Mouse (Mus musculus): ENCODE results near the gene Adcy2. TPM values are rescaled to one million over a fixed set of nuclear protein-coding genes. Genes with fewer than 3 reads are reported as not detected.

Adcy2 gene
- total and polyA plus RNA-seq, 2 experiments from 2014 or later: 11.3 to 32.8 TPM

GRCm38 (mm10) chr13:68765896-68766578, 233.3 kb downstream of the Adcy2 start:
- Histone ChIP-seq H3K27me3 (ENCODE audit: insufficient read depth, low read length) (no peaks in the 10 kb centered on the region), H3K27ac (ENCODE audit: low read depth, low read length) (no peak overlapping the region), H3K4me2 (ENCODE audit: low read depth) (no peak overlapping the region), H3K36me3 (ENCODE audit: insufficient read depth) (no peaks in the 10 kb centered on the region), H3K9ac (no peak overlapping the region), H3K9me3 (ENCODE audit: low read length) (no peaks in the 10 kb centered on the region), H3K4me3 (ENCODE audit: low read depth, low read length) (no peak overlapping the region), H3K4me1 (ENCODE audit: insufficient read depth) (no peaks in the 10 kb centered on the region)
- WGBS: 90% methylated on average over 8 of the region's 8 CpGs
- DNase-seq: no peak
- no peak for TF ChIP-seq CTCF (IDR thresholded peaks at IDR 0.05; ENCODE audit: low read depth)
- ATAC-seq: no peak

DNA sequence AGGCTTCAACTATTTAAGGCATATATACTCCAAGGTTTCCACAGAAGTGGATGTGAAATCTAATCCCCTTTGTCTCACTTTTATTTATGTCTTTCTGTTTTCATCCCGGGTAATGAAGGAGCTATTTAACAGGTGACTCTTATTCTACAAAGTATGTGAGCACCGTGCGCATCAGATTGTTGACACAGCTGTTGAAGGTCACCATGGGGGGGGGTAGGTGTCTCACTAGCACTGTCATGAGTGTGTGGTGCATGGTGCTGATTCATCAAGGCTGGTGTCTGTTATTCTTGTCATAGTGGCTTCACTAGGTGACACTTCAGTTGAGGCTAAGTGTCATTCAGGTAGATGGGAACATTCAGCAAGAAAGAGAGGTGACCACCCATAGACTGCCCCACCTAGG, 234.7 kb downstream of the Adcy2 start:
- ATAC-seq (no peak), DNase-seq (no peak)
- no peaks in the 10 kb centered on the region for H3K36me3 ChIP-seq (ENCODE audit: insufficient read depth)
- H3K4me2 ChIP-seq (ENCODE audit: low read depth): no peak overlapping the region
- no peak for TF ChIP-seq CTCF (IDR thresholded peaks at IDR 0.05; ENCODE audit: low read depth)
- H3K27ac ChIP-seq (ENCODE audit: low read depth, low read length): no peak overlapping the region
- no peak overlapping the region for H3K4me3 ChIP-seq (ENCODE audit: low read depth, low read length)
- H3K27me3 ChIP-seq (ENCODE audit: insufficient read depth, low read length): no peaks in the 10 kb centered on the region
- no peaks in the 10 kb centered on the region for H3K4me1 ChIP-seq (ENCODE audit: insufficient read depth)
- WGBS: 91% methylated on average over 3 of the region's 3 CpGs
- H3K9me3 ChIP-seq (ENCODE audit: low read length): no peaks in the 10 kb centered on the region
- H3K9ac ChIP-seq: no peak overlapping the region

DNA sequence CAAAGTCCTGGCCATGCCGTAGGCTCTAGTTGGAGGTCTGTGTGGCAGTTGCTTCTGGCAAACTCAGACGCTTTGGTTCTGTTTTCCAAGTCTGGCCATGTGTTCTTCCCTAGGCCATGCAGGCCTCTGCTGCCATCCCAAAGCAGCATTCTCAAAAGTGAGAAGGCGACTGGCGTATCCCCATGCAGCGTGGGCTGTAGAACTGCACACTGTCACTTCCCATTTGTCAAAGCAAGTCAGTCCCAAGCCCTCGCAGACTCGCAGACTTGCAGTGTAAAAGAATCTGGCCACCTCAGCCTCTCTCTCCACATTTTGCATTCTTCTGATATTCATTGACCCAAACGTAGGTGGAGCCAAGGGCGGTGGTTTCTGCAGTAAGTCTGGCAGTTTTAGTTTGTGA, 249.5 kb downstream of the Adcy2 start:
- H3K4me1 ChIP-seq (ENCODE audit: insufficient read depth): no peaks in the 10 kb centered on the region
- H3K36me3 ChIP-seq (ENCODE audit: insufficient read depth): no peaks in the 10 kb centered on the region
- no peak overlapping the region for H3K9ac ChIP-seq
- H3K4me2 ChIP-seq (ENCODE audit: low read depth): no peak overlapping the region
- ATAC-seq (peak; percentile 73), DNase-seq (peak; percentile 13)
- 73% methylated on average over 9 of the region's 9 CpGs for WGBS
- TF ChIP-seq CTCF (IDR thresholded peaks at IDR 0.05; ENCODE audit: low read depth): no peak
- no peak overlapping the region for H3K4me3 ChIP-seq (ENCODE audit: low read depth, low read length)
- no peaks in the 10 kb centered on the region for H3K9me3 ChIP-seq (ENCODE audit: low read length)
- H3K27me3 ChIP-seq (ENCODE audit: insufficient read depth, low read length): no peaks in the 10 kb centered on the region
- H3K27ac ChIP-seq (ENCODE audit: low read depth, low read length): no peak overlapping the region

GRCm38 (mm10) chr13:68749370-68749769, 250.0 kb downstream of the Adcy2 start:
- ATAC-seq (peak; percentile 63; the same call in 1 of the 2 replicates), DNase-seq (peak; percentile 3)
- Histone ChIP-seq H3K4me3 (ENCODE audit: low read depth, low read length) (no peak overlapping the region), H3K27ac (ENCODE audit: low read depth, low read length) (no peak overlapping the region), H3K27me3 (ENCODE audit: insufficient read depth, low read length) (no peaks in the 10 kb centered on the region), H3K36me3 (ENCODE audit: insufficient read depth) (no peaks in the 10 kb centered on the region), H3K4me1 (ENCODE audit: insufficient read depth) (no peaks in the 10 kb centered on the region), H3K9ac (no peak overlapping the region), H3K9me3 (ENCODE audit: low read length) (no peaks in the 10 kb centered on the region), H3K4me2 (ENCODE audit: low read depth) (no peak overlapping the region)
- TF ChIP-seq CTCF (IDR thresholded peaks at IDR 0.05; ENCODE audit: low read depth): no peak
- 78% methylated on average over 2 of the region's 2 CpGs for WGBS

DNA sequence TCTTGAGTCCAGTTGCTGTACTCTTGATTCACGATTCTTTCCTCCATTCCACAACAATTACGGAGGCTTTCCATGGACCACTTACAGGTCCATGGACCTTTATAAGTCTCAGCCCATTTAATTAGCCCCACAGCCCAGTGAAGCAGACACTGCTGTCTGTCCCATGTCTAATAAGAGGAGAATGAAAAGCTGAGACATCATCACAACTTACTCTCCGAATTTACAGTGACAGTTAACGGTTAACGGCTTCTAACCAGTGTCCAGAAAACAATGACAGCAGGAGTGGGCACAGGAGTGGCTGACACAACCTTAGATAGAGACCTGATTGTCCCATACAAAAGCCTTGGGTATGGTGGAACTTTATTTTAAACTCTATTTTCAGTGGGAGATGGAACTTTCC, 253.9 kb downstream of the Adcy2 start:
- H3K27ac ChIP-seq (ENCODE audit: low read depth, low read length): no peak overlapping the region
- TF ChIP-seq CTCF (IDR thresholded peaks at IDR 0.05; ENCODE audit: low read depth): no peak
- H3K4me2 ChIP-seq (ENCODE audit: low read depth): no peak overlapping the region
- H3K4me3 ChIP-seq (ENCODE audit: low read depth, low read length): no peak overlapping the region
- DNase-seq (no peak), ATAC-seq (no peak)
- no peaks in the 10 kb centered on the region for H3K4me1 ChIP-seq (ENCODE audit: insufficient read depth)
- 84% methylated on average over 5 of the region's 5 CpGs for WGBS
- no peaks in the 10 kb centered on the region for H3K9me3 ChIP-seq (ENCODE audit: low read length)
- H3K36me3 ChIP-seq (ENCODE audit: insufficient read depth): no peaks in the 10 kb centered on the region
- H3K27me3 ChIP-seq (ENCODE audit: insufficient read depth, low read length): no peaks in the 10 kb centered on the region
- no peak overlapping the region for H3K9ac ChIP-seq

DNA sequence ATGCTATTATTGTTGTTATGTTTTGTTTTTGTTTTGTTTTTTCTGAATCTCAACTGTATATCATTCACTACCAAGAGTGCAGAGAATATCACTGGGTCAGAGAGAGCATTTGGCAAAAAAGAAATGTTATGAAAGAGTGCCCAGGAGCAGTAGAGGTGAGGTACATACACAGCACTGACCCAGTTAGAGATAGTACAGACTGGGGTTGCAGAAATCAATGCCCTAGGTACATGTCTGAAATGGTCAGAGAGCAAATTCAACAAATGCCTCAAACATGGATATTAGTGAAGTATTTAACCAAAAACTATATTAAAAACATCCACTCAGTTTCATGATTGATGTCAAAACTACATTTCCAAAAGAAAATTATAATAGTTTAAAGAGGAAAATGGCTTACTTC, 286.7 kb downstream of the Adcy2 start:
- Histone ChIP-seq H3K9ac (no peak overlapping the region), H3K27ac (ENCODE audit: low read depth, low read length) (no peak overlapping the region), H3K36me3 (ENCODE audit: insufficient read depth) (no peaks in the 10 kb centered on the region; the same call in 1 of the 2 replicates), H3K4me1 (ENCODE audit: insufficient read depth) (peaks cover 4% of the 10 kb centered on the region; the same call in 1 of the 2 replicates), H3K4me2 (ENCODE audit: low read depth) (no peak overlapping the region), H3K9me3 (ENCODE audit: low read length) (no peaks in the 10 kb centered on the region), H3K4me3 (ENCODE audit: low read depth, low read length) (no peak overlapping the region), H3K27me3 (ENCODE audit: insufficient read depth, low read length) (no peaks in the 10 kb centered on the region)
- TF ChIP-seq CTCF (IDR thresholded peaks at IDR 0.05; ENCODE audit: low read depth): no peak
- ATAC-seq (no peak), DNase-seq (no peak)

DNA sequence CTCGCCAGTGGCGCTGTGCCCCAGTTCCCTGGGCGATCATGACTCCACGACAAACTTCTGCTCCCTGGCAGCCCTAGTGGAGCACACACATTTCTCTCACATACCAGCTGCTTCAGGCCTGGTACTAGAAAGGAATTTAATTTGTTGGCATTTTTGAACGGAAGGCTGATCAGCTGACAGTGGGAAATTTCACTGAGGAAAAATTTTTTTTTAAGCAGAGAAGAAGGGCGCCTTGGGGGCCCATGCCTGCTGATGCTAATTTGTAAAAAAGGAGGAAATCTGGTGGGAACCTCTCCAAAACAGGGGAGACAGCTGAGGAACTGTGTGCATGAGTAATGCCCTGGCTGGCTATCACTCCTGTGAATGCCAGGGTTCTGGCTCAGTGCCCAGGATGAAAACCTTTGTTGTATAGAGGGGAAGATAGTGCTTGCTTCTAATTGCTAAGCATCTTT, 292.0 kb downstream of the Adcy2 start:
- Histone ChIP-seq H3K4me3 (ENCODE audit: low read depth, low read length) (no peak overlapping the region), H3K4me2 (ENCODE audit: low read depth) (no peak overlapping the region), H3K9me3 (ENCODE audit: low read length) (no peaks in the 10 kb centered on the region), H3K36me3 (ENCODE audit: insufficient read depth) (no peaks in the 10 kb centered on the region; the same call in 1 of the 2 replicates), H3K27ac (ENCODE audit: low read depth, low read length) (peak overlapping the region; percentile 62), H3K4me1 (ENCODE audit: insufficient read depth) (peaks cover 6% of the 10 kb centered on the region; the same call in 1 of the 2 replicates), H3K27me3 (ENCODE audit: insufficient read depth, low read length) (no peaks in the 10 kb centered on the region), H3K9ac (0 out of 2 replicates have a peak overlapping the region, but pooled peaks have one; percentile 3)
- WGBS: 28% methylated on average over 6 of the region's 6 CpGs
- peak; percentile 95 for ATAC-seq
- peak; percentile 76 for DNase-seq
- TF ChIP-seq CTCF (IDR thresholded peaks at IDR 0.05; ENCODE audit: low read depth): peak; percentile 32; the same call in 1 of the 2 replicates

Data from forebrain, postnatal 0 days (tissue).